Mouse (Mus musculus) lung, embryonic 14.5 days (tissue): ENCODE results near the gene Jmjd1c. TPM values are rescaled to one million over a fixed set of nuclear protein-coding genes. Genes with fewer than 3 reads are reported as not detected.

Experiments used
- ATAC-seq: fragments of 200-750 bp; cut with Nextera tagmentation; 2 replicates; pipeline ENCODE4 v1.8.0; 2017; ENCODE audit warnings: mild to moderate bottlenecking, moderate TSS enrichment, moderate library complexity; ENCODE audit not compliant: insufficient read depth
- DNase-seq: peaks from one replicate; pipeline ENCODE4 v3.0.0-alpha.2; 2015
- H3K27ac ChIP-seq: fragments of 300-500 bp; sonication (generic); 2 replicates; pipeline ENCODE4 v1.5.1; 2014; ENCODE audit warnings: low read depth, mild to moderate bottlenecking, moderate library complexity
- H3K27me3 ChIP-seq: fragments of 300-500 bp; sonication (generic); 2 replicates; pipeline ENCODE4 v1.6.1; 2014; ENCODE audit warnings: low read length, control low read depth; ENCODE audit not compliant: insufficient read depth
- H3K36me3 ChIP-seq: fragments of 300-500 bp; sonication (generic); 2 replicates; pipeline ENCODE4 v1.6.1; 2014; ENCODE audit warnings: control low read depth; ENCODE audit not compliant: insufficient read depth
- H3K4me1 ChIP-seq: fragments of 300-500 bp; sonication (generic); 2 replicates; pipeline ENCODE4 v1.6.1; 2014; ENCODE audit warnings: antibody characterized with exemption, control low read depth; ENCODE audit not compliant: insufficient read depth
- H3K4me2 ChIP-seq: fragments of 300-500 bp; sonication (generic); 2 replicates; pipeline ENCODE4 v1.6.1; 2014; ENCODE audit warnings: mild to moderate bottlenecking
- H3K4me3 ChIP-seq: fragments of 300-500 bp; sonication (generic); 2 replicates; pipeline ENCODE4 v1.5.1; 2014; ENCODE audit warnings: low read depth, low read length
- H3K9ac ChIP-seq: fragments of 300-500 bp; sonication (generic); 2 replicates; pipeline ENCODE4 v1.6.1; 2014
- H3K9me3 ChIP-seq: fragments of 300-500 bp; sonication (generic); 2 replicates; pipeline ENCODE4 v1.6.1; 2016; ENCODE audit warnings: low read depth, low read length, control low read depth
- CTCF ChIP-seq: IDR thresholded peaks from 2 replicates; pipeline ENCODE4 v1.5.1; 2016; ENCODE audit warnings: antibody characterized with exemption, low read depth
- WGBS: fragments of 180-500 bp; shearing (Covaris S2); extraction: QIAGEN DNeasy Blood & Tissue Kit; methylation state at CpG from one replicate; pipeline ENCODE4 v1.1.7; 2014; 5-methylcytosine and 5-hydroxymethylcytosine counted together
- polyA plus RNA-seq: library from polyadenylated mRNA; unstranded; fragments of >200 nt; fragmentation: Nextera tagmentation; extraction: Ambion mirVana; gene quantifications from 2 replicates; pipeline ENCODE4 v1.2.1, GENCODE M21; 2014

Gene Jmjd1c
- polyA plus RNA-seq, 1 experiment from 2014 or later, result 34.9 TPM

- Histone ChIP-seq H3K4me1 (peaks cover 10% of the 10 kb centered on the region), H3K36me3 (no peaks in the 10 kb centered on the region), H3K9me3 (no peaks in the 10 kb centered on the region), H3K27me3 (no peaks in the 10 kb centered on the region), H3K27ac (no peak overlapping the region), H3K4me3 (no peak overlapping the region), H3K4me2 (no peak overlapping the region), H3K9ac (no peak overlapping the region)
- ATAC-seq, result no peak
- WGBS, result 42% methylated on average over 7 of the region's 7 CpGs
- DNase-seq, result no peak
- no peak for TF ChIP-seq CTCF
These were observed 23.4 kb downstream of the Jmjd1c start for GRCm38 (mm10) chr10:67119291-67119690.

- no peak for ATAC-seq
- H3K4me1 ChIP-seq, result peaks cover 10% of the 10 kb centered on the region
- H3K27me3 ChIP-seq, result no peaks in the 10 kb centered on the region
- no peak for TF ChIP-seq CTCF
- no peaks in the 10 kb centered on the region for H3K9me3 ChIP-seq
- no peak overlapping the region for H3K27ac ChIP-seq
- DNase-seq, result peak; percentile 73
- H3K4me3 ChIP-seq, result no peak overlapping the region
- H3K36me3 ChIP-seq, result no peaks in the 10 kb centered on the region
- no peak overlapping the region for H3K4me2 ChIP-seq
- WGBS, result 29% methylated on average over 4 of the region's 4 CpGs
- H3K9ac ChIP-seq, result no peak overlapping the region
These were observed 24.3 kb downstream of the Jmjd1c start for GRCm38 (mm10) chr10:67120180-67120579.

GRCm38 (mm10) chr10:67120640-67121039 lies 24.7 kb downstream of the Jmjd1c start:
- WGBS, result 67% methylated on average over 2 of the region's 2 CpGs
- Histone ChIP-seq H3K4me3 (no peak overlapping the region), H3K36me3 (no peaks in the 10 kb centered on the region), H3K4me2 (no peak overlapping the region), H3K9ac (no peak overlapping the region), H3K27me3 (no peaks in the 10 kb centered on the region), H3K27ac (no peak overlapping the region), H3K9me3 (no peaks in the 10 kb centered on the region), H3K4me1 (peaks cover 8% of the 10 kb centered on the region; the same call in 1 of the 2 replicates)
- ATAC-seq (no peak), DNase-seq (no peak)
- TF ChIP-seq CTCF, result no peak

GRCm38 (mm10) chr10:67123756-67124155 lies 27.8 kb downstream of the Jmjd1c start:
- Histone ChIP-seq H3K27ac (0 out of 2 replicates have a peak overlapping the region, but pooled peaks have one; percentile 42), H3K9me3 (no peaks in the 10 kb centered on the region), H3K27me3 (no peaks in the 10 kb centered on the region), H3K4me3 (no peak overlapping the region), H3K4me1 (peaks cover 10% of the 10 kb centered on the region), H3K9ac (no peak overlapping the region), H3K36me3 (no peaks in the 10 kb centered on the region), H3K4me2 (no peak overlapping the region)
- TF ChIP-seq CTCF, result no peak
- WGBS, result 67% methylated on average over 2 of the region's 2 CpGs
- ATAC-seq, result no peak
- DNase-seq, result no peak

- no peak overlapping the region for H3K4me2 ChIP-seq
- no peak for DNase-seq
- H3K36me3 ChIP-seq, result no peaks in the 10 kb centered on the region
- H3K9ac ChIP-seq, result no peak overlapping the region
- 0 out of 2 replicates have a peak overlapping the region, but pooled peaks have one; percentile 42 for H3K27ac ChIP-seq
- no peaks in the 10 kb centered on the region for H3K9me3 ChIP-seq
- TF ChIP-seq CTCF, result no peak
- no peak for ATAC-seq
- 85% methylated on average over 4 of the region's 4 CpGs for WGBS
- H3K4me1 ChIP-seq, result peaks cover 10% of the 10 kb centered on the region
- H3K4me3 ChIP-seq, result no peak overlapping the region
- H3K27me3 ChIP-seq, result no peaks in the 10 kb centered on the region
These were observed 28.2 kb downstream of the Jmjd1c start for GRCm38 (mm10) chr10:67124156-67124555.

- no peak for TF ChIP-seq CTCF
These were observed 30.3 kb downstream of the Jmjd1c start for GRCm38 (mm10) chr10:67126061-67126858.

GRCm38 (mm10) chr10:67126859-67127758 lies 31.2 kb downstream of the Jmjd1c start:
- Histone ChIP-seq H3K9ac (peak overlapping the region; percentile 77), H3K36me3 (no peaks in the 10 kb centered on the region), H3K27me3 (no peaks in the 10 kb centered on the region), H3K27ac (peak overlapping the region; percentile 77), H3K4me2 (peak overlapping the region; percentile 96), H3K4me3 (peak overlapping the region; percentile 87), H3K4me1 (peaks cover 6% of the 10 kb centered on the region), H3K9me3 (no peaks in the 10 kb centered on the region)
- TF ChIP-seq CTCF, result no peak
- DNase-seq (peak; percentile 75), ATAC-seq (peak; percentile 77)
- 1% methylated on average over 99 of the region's 115 CpGs for WGBS

More at GRCm38 (mm10) chr10:67126061-67126858, 30.3 kb downstream of the Jmjd1c start:
- Histone ChIP-seq H3K27me3 (no peaks in the 10 kb centered on the region), H3K4me3 (peak overlapping the region; percentile 87), H3K9ac (peak overlapping the region; percentile 77), H3K36me3 (no peaks in the 10 kb centered on the region), H3K4me2 (peak overlapping the region; percentile 96), H3K9me3 (no peaks in the 10 kb centered on the region), H3K4me1 (peaks cover 6% of the 10 kb centered on the region), H3K27ac (peak overlapping the region; percentile 77)
- ATAC-seq, result peak; percentile 79
- peak; percentile 78 for DNase-seq
- under 1% methylated on average over 45 of the region's 50 CpGs for WGBS
